Mouse (Mus musculus) heart, adult 8-10 months (tissue): ENCODE measurements around the gene Pih1d1. TPM values are rescaled to one million over a fixed set of nuclear protein-coding genes. Genes with fewer than 3 reads are reported as not detected.
"Not testable (repeated sequence)": the region's sequence is repeated elsewhere in the genome, so short reads cannot be mapped to it uniquely, and the experiment has no call there.

Experiments
- DNase-seq: peaks from one replicate; pipeline ENCODE4 v3.0.0; 2022; ENCODE audit warnings: low spot score
- total RNA-seq, 4 experiments: library from RNA; stranded (reverse); gene quantifications; 2 replicates each; pipeline ENCODE4 v1.2.4; 2022

Gene Pih1d1
- total RNA-seq = 10 to 100 TPM; 40.4 to 50.5 (median 48.0) TPM

GRCm38 (mm10) chr7:45154096-45154992 lies at the start of gene Pih1d1, which contains the start of gene Aldh16a1:
Gene Pih1d1 (plus strand): TSS chr7:45154303.
Gene Aldh16a1 (minus strand): TSS chr7:45154584.
- peak; percentile 96 for DNase-seq

GRCm38 (mm10) chr7:45104941-45105340 lies 49.2 kb upstream of the Pih1d1 start:
- DNase-seq = no peak

DNA sequence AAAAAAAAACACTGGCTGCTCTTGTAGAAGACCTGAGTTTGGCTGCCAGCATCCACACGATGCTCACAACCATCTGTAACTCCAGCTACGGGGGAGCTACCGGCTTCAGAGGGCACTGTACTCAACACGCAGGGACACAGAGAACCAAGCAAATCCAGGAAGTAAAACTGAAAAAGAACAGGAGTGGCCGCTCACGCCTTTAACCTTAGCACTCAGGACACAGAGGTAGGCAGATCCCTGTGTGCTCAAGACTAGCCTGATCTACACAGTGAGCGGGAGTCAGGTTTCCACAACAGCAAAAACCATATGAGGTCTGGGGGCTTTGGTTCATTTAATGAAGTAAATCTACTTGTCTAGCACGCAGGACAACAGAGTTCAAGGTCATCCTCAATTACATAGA lies 48.6 kb upstream of the Pih1d1 start:
- no peak for DNase-seq

- DNase-seq = no peak
Measured at GRCm38 (mm10) chr7:45106441-45106840, 47.7 kb upstream of the Pih1d1 start.

GRCm38 (mm10) chr7:45107052-45107645 lies 47.0 kb upstream of the Pih1d1 start:
- DNase-seq = no peak

DNA sequence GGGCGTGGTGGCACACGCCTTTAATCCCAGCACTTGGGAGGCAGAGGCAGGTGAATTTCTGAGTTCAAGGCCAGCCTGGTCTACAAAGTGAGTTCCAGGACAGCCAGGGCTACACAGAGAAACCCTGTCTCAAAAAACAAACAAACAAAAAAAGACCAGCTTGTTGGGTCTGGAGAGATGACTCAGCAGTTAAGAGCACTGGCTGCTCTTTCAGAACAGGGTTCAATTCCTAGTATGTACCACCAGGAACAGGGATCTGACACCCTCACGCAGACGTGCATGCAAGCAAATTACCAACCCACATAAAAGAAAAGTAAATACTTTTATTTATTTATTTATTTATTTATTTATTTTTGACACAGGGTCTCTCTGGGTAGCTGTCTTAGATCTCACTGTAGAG lies 44.0 kb upstream of the Pih1d1 start:
- not testable (repeated sequence) for DNase-seq

GRCm38 (mm10) chr7:45111940-45112339 lies 42.2 kb upstream of the Pih1d1 start:
- DNase-seq = no peak

DNA sequence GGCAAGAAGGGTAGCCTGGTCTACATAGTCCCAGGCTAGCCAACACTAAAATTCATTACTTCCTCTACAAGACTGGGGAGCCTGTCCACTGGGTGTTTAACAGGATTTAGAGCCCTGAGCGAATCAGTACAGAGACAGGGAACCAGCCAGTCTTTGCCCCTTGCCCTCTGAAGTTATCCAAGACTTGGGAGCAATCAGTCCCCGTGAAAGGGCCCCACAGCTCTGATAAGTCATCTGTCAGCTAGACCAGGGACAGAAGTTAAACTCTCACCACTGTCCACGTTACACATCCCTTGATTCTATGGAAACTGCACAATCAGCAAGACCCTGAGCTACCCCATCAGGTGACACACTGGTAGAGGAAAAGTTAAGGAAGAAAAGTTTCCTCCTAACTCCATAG lies 41.6 kb upstream of the Pih1d1 start:
- DNase-seq = no peak

DNA sequence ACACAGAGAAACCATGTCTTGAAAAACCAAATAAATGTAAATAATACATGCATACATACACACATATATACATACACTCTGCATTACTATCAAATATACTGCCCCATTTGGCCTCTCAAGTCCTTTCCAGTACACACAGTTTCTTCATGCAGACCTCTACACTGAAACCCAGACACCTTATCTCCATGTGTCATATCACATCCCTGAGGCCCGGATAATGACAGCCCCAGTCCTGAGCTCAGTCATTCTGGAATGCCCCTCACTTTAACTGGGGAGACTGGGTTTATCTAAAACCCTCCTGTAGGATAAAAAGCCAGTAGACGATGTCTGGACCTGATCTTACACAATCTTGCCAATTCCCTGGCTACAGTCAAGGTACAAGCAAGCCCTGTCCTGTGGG lies 40.6 kb upstream of the Pih1d1 start:
- DNase-seq = no peak

- DNase-seq = no peak
Measured at GRCm38 (mm10) chr7:45117566-45117965, 36.5 kb upstream of the Pih1d1 start.

GRCm38 (mm10) chr7:45118336-45118735 lies 35.8 kb upstream of the Pih1d1 start:
- no peak for DNase-seq

- no peak for DNase-seq
Measured at GRCm38 (mm10) chr7:45119780-45120709, 34.1 kb upstream of the Pih1d1 start.

DNA sequence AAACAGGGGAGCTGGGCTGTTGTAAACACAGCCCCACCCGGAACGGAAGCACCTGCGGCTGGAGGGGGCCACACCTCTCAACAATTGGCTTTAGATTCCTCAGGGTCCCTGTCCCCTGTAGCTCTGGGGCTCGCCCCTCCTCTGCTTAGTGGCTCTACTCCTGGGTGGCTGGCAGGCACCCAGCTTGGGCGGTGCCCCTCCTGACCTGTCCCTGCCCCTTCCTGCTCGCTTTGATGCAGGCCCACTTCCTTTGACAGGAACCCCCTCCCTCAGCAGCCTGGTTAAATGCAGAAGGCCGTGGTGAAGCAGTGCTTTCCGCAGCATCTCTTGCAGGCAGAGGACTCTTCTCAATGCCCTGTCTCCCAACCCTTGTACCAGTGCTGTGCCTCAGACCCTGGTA lies 32.7 kb upstream of the Pih1d1 start:
- DNase-seq = peak; percentile 72

GRCm38 (mm10) chr7:45121966-45122365 lies 32.1 kb upstream of the Pih1d1 start:
- no peak for DNase-seq

DNA sequence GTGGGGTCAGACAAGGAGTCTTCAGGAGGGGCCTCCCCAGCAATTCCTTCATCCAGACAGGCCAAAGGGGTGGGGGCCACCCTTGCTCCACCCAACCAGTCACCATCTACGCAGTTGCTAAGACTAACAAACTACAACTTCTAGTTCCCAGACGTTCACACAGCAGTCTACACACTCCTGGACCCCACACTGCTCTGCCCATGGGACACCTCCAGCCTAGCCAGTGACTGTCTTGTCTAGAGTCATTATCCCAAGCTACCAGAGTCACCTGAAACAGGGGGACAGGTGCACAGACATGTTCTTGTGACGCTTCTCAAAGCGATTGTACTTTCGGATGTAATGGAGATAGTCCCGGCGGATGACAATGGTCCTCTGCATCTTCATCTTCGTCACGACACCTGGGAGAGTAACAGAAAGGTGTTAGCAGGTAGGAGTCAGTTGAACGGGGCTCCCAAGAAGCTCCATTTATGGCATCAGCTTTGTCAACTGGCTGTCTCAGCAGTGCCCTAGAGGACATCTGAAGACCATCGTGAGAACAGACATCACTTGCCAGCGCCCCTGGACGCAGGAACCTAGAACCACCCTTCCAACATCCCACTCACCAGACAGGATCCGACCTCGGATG lies 31.4 kb upstream of the Pih1d1 start:
- no peak for DNase-seq

DNA sequence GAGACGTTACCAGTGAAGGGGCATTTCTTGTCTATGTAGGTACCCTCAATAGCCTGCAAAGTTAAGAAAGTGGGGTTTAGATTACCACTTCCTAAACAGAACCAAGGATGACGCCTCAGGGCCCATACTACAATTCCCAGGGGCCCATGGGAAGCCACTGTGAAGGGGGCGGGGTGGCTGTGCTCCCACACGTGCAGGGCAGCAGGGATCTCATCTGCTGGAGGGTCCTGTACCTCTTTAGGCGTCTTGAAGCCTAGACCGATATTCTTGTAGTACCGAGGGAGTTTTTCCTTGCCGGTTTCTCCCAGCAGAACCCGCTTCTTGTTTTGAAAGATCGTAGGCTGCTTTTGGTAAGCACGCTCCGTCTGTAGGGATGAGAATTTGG lies 30.9 kb upstream of the Pih1d1 start:
- DNase-seq = no peak

DNA sequence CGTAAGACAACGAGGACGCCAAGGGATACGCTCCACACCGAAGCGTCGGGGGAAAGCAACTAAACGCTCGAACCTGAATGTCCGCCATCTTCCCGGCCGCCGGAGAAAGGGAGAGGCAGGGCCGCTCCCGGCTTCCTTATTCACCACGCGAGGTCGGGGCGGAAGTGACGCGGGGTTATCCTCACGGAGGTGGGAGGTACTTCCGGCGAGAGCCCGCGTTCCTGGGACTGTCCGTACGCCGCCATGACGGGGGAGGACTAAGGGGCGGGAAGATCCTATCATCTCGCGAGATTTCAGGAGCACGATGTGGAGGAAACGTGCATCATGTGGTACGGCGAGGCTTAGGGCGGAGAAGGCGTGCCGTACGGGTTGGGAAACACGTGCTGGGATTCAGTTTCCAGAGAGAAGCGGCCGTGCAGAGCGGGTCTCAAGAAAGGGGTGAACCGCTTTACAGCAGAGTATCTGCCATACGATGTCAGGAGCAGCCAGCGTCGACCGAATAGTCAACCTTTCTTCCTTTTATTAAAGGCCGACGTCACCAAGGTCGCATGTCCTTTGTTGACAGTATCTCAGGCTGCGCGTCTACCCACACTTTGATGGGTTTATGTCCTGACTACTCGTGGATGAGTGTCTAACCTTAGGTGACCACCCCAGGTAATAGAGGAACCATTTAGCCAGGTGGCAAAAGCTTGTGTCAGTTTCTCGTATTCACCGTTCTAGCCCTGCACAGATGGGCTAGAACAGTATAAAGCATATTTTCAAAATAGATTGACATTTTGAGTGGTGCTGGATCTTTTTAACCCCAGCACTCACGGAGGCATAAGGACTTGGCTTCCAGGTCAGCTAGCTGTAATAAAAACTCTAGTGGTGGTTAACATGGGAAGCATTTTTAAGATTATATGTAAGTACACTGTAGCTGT lies 29.6 kb upstream of the Pih1d1 start, which contains the start of gene Rps11:
Gene Rps11, minus strand, starts transcription at position 216 of the 920 bp plus-strand sequence.
- peak; percentile 99 for DNase-seq

DNA sequence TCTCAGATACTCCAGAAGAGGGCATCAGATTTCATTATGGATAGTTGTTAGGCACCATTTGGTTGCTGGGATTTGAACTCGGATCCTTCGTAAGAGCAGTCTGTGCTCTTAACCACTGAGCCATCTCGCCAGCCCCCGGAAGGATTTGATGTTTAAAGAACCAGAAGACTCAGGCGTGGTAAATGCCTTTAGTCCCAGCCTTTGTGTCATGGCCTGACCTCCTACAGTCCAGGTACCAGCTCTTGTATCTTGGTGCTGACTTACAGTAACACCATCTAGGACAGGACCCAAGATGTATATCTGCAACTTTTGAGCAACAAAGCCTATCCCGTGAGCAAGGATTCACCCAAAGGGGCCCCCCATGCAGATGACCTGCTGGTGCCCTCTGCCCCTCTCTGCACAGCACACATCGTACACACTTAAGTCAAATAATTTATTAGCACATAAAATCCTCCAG lies 28.9 kb upstream of the Pih1d1 start:
- no peak for DNase-seq

DNA sequence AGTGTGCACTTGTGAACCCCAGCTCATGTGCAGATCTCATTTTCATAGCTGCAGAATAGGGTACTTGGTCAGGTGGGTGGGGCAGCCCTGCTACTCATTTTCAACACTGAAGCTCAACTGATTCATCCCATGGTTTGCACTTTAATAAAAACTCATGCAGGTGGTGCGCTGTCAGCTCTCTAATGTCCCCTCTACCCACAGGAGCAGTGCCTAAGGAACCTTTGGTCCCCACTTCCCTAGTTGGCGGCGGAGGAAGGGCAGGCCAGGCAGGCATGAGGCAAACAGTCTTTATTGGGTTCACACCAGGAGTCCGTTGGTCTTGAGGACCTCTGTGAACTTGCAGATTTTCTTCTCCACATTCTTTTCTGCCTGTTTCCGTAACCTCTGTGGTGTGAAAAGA lies 28.5 kb upstream of the Pih1d1 start:
- not testable (repeated sequence) for DNase-seq

DNA sequence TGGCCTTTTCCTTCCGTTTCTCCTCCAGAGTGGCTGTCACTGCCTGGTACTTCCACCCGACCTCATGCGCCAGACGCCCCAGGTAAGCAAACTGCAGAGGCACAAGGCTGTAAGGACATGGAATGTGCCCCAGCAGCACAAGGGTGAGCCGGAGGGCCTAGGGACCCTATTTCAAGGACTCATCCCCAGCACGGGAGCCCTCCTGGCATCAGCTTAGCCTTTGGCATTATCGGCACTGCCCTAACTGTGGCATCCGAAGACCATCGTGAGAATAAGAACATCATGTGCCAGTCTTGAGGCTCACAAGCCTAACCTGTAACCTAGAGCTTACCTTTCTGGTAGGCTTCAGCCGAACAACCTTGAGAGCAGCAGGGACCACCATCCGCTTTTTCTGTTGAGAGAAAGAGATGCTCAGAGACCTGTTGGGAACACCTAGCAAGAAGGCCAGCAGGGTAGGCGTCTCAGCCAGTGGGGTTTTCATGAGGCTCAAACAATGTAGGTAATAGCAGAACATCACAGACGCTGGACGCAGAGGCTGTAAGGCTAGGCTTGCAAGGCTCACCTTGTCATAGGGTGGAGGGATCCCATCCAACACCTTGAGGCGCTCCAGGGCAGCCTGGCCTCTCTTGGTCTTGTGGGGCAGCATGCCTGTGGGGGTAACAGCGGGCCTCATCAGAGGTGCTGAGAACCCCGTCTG lies 27.8 kb upstream of the Pih1d1 start:
- DNase-seq = no peak
